ENCODE assay signal across 9 mouse cellular contexts in genomic region chr5:146221722-146222121, GRCm38 (mm10). TPM values are rescaled to one million over a fixed set of nuclear protein-coding genes. Genes with fewer than 3 reads are reported as not detected.
A peak's percentile ranks its signal among the peaks of the same experiment; 100 is the strongest.
DNase-seq lines count a peak whose midpoint lies in the region; ATAC-seq lines count a peak whose summit lies in the region.
"Had no signal": no experiment of that assay in that cellular context is flagged by ENCODE, and none has a peak within 500 bp of the region (broad histone marks: within the 10 kb centered on the region; RNA-seq: fewer than 3 reads in every experiment).

No protein-coding gene starts in this region.

- H3K9me3 ChIP-seq in lung, embryonic 16.5 days (ENCODE audit: control insufficient read depth, low read length), result no peaks in the 10 kb centered on the region
- H3K9me3 ChIP-seq in forebrain, embryonic 12.5 days, result no peaks in the 10 kb centered on the region
- no peaks in the 10 kb centered on the region for H3K9me3 ChIP-seq in limb, embryonic 13.5 days

- H3K4me2 ChIP-seq in lung, embryonic 16.5 days (ENCODE audit: low read depth, low read length), result peak overlapping the region; percentile 79
- peak overlapping the region; percentile 65 for H3K4me2 ChIP-seq in forebrain, embryonic 12.5 days
- peak overlapping the region; percentile 74 for H3K4me2 ChIP-seq in limb, embryonic 13.5 days (replicated peaks)

- H3K27me3 ChIP-seq in lung, embryonic 16.5 days (ENCODE audit: control insufficient read depth, insufficient read depth, low read depth, low read length), result no peaks in the 10 kb centered on the region
- H3K27me3 ChIP-seq in forebrain, embryonic 12.5 days, result no peaks in the 10 kb centered on the region
- H3K27me3 ChIP-seq in limb, embryonic 13.5 days, result no peaks in the 10 kb centered on the region
- H3K27me3 ChIP-seq in splenic B cell, adult 2 months (ENCODE audit: control insufficient read depth, insufficient read depth, low read length, poor library complexity, severe bottlenecking), result no peaks in the 10 kb centered on the region

- H3K4me1 ChIP-seq in lung, embryonic 16.5 days (replicated peaks; ENCODE audit: control insufficient read depth, insufficient read depth, low read length), result peaks cover 9% of the 10 kb centered on the region; the same call in 1 of the 2 replicates
- peaks cover 12% of the 10 kb centered on the region for H3K4me1 ChIP-seq in forebrain, embryonic 12.5 days
- peaks cover 15% of the 10 kb centered on the region; the same call in 1 of the 2 replicates for H3K4me1 ChIP-seq in limb, embryonic 13.5 days

- WGBS in lung, embryonic 16.5 days, result 32% methylated on average over 6 of the region's 6 CpGs
- 30% methylated on average over 6 of the region's 6 CpGs for WGBS in forebrain, embryonic 12.5 days
- 37% methylated on average over 6 of the region's 6 CpGs for WGBS in limb, embryonic 13.5 days

- peak overlapping the region; percentile 81 for H3K4me3 ChIP-seq in lung, embryonic 16.5 days (ENCODE audit: low read length)
- H3K4me3 ChIP-seq in forebrain, embryonic 12.5 days (replicated peaks), result peak overlapping the region; percentile 68
- peak overlapping the region; percentile 74 for H3K4me3 ChIP-seq in limb, embryonic 13.5 days

- H3K27ac ChIP-seq in lung, embryonic 16.5 days (ENCODE audit: low read length), result peak overlapping the region; percentile 99
- peak overlapping the region; percentile 95 for H3K27ac ChIP-seq in forebrain, embryonic 12.5 days
- peak overlapping the region; percentile 94 for H3K27ac ChIP-seq in limb, embryonic 13.5 days

- peaks cover 6% of the 10 kb centered on the region for H3K36me3 ChIP-seq in lung, embryonic 16.5 days (ENCODE audit: control insufficient read depth, insufficient read depth, low read length)
- peaks cover 19% of the 10 kb centered on the region for H3K36me3 ChIP-seq in forebrain, embryonic 12.5 days (replicated peaks)
- H3K36me3 ChIP-seq in limb, embryonic 13.5 days, result peaks cover 23% of the 10 kb centered on the region
- H3K36me3 ChIP-seq in splenic B cell, adult 2 months (ENCODE audit: control insufficient read depth, insufficient read depth, low read length, poor library complexity, severe bottlenecking), result peaks cover 5% of the 10 kb centered on the region; the same call in 1 of the 2 replicates

- ATAC-seq in lung, embryonic 16.5 days (ENCODE audit: low read depth), result no peak
- no peak for ATAC-seq in forebrain, embryonic 12.5 days (ENCODE audit: low FRiP score)
- no peak for ATAC-seq in limb, embryonic 13.5 days (ENCODE audit: low FRiP score, low read depth)

- DNase-seq in lung, postnatal 10 days, result no peak
- peak; percentile 6 for DNase-seq in splenic B cell, adult 2 months (ENCODE audit: low read depth, low spot score)
- DNase-seq in left cerebral cortex, adult 8-10 months (ENCODE audit: low spot score in 2 of 2), result no peak
- DNase-seq in Muller cell, postnatal 12 days (ENCODE audit: inconsistent ontology term), result no peak
- no peak for DNase-seq in spleen, adult 12 weeks (ENCODE audit: low spot score)

- H3K9ac ChIP-seq in lung, embryonic 16.5 days (ENCODE audit: low read length), result peak overlapping the region; percentile 93
- peak overlapping the region; percentile 72 for H3K9ac ChIP-seq in forebrain, embryonic 12.5 days
- peak overlapping the region; percentile 86 for H3K9ac ChIP-seq in limb, embryonic 13.5 days

RNA-seq across cellular contexts. Expression of gene Rnf6, which starts 0.4 kb away (rescaled TPM):
- polyA plus RNA-seq in lung, embryonic 16.5 days (2015; fragmentation: Nextera tagmentation; extraction: Ambion mirVana), result 55.9 and 59.5 TPM in 2 replicates
- 24.2 and 26.5 TPM in 2 replicates for polyA plus RNA-seq in forebrain, embryonic 12.5 days (2016; fragmentation: Nextera tagmentation; extraction: Ambion mirVana)
- polyA plus RNA-seq in limb, embryonic 13.5 days (2015; fragmentation: Nextera tagmentation; extraction: Ambion mirVana), result 40.1 and 40.3 TPM in 2 replicates
- total RNA-seq in left cerebral cortex, adult 8-10 months (2022), result 10 to 100 TPM; 57.3 to 70.0 (median 62.7) TPM

RNA-seq across cellular contexts. Expression of gene Cdk8, which starts 9.3 kb away (rescaled TPM):
- 8.4 and 8.8 TPM in 2 replicates for polyA plus RNA-seq in lung, embryonic 16.5 days (2015; fragmentation: Nextera tagmentation; extraction: Ambion mirVana)
- polyA plus RNA-seq in forebrain, embryonic 12.5 days (2016; fragmentation: Nextera tagmentation; extraction: Ambion mirVana), result 28.3 and 33.4 TPM in 2 replicates
- 21.0 and 21.5 TPM in 2 replicates for polyA plus RNA-seq in limb, embryonic 13.5 days (2015; fragmentation: Nextera tagmentation; extraction: Ambion mirVana)
- total RNA-seq in left cerebral cortex, adult 8-10 months (2022), result 10 to 100 TPM; 37.6 to 39.9 (median 39.3) TPM

RNA-seq across cellular contexts. Expression of gene 1700001J03Rik, which starts 36.6 kb away (rescaled TPM):
- 0.34 TPM in 1 of 2 replicates, not detected in the other for polyA plus RNA-seq in lung, embryonic 16.5 days (2015; fragmentation: Nextera tagmentation; extraction: Ambion mirVana)
- not detected in 2 replicates for polyA plus RNA-seq in forebrain, embryonic 12.5 days (2016; fragmentation: Nextera tagmentation; extraction: Ambion mirVana)
- not detected in 2 replicates for polyA plus RNA-seq in limb, embryonic 13.5 days (2015; fragmentation: Nextera tagmentation; extraction: Ambion mirVana)
- 1 to 10 TPM; 1.2 to 1.8 (median 1.4) TPM for total RNA-seq in left cerebral cortex, adult 8-10 months (2022)

RNA-seq across cellular contexts. Expression of gene Gm6309, which starts 51.2 kb away (rescaled TPM):
- polyA plus RNA-seq in lung, embryonic 16.5 days (2015; fragmentation: Nextera tagmentation; extraction: Ambion mirVana), result not detected in 2 replicates
- not detected in 2 replicates for polyA plus RNA-seq in forebrain, embryonic 12.5 days (2016; fragmentation: Nextera tagmentation; extraction: Ambion mirVana)
- not detected in 2 replicates for polyA plus RNA-seq in limb, embryonic 13.5 days (2015; fragmentation: Nextera tagmentation; extraction: Ambion mirVana)
- not detected for total RNA-seq in left cerebral cortex, adult 8-10 months (2022)
- total RNA-seq: adrenal gland, postnatal 36 days had no signal
